Mouse (Mus musculus) spleen, postnatal 14 days (tissue): ENCODE measurements around the gene Rxra.

Experiments
- DNase-seq, 2 experiments: peaks; one replicate each; pipeline ENCODE4 v3.0.0; 2021 to 2022; ENCODE audit warnings: low spot score in 2 of 2

Rxra gene

DNA sequence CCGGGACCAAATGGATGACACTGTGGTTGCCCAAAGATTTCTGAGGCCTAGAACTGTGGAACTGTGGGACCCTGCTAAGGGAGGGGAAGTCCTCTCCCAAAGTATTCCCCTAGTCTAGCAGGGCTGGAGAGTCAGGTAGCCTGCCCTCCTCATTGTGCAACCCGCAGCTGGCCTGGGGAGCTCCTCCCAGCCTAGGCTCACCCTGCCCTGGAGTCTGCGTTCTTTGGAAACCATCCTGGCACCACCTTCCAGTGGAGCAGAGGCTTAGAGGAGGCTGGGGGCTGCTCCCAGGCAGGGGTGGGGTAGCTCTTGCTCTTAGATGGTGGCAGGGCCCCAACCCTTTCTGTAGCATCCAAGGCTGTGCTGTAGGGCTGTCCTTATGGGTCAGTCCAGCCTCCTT, 26.0 kb downstream of the Rxra start:
- DNase-seq = no peak

DNA sequence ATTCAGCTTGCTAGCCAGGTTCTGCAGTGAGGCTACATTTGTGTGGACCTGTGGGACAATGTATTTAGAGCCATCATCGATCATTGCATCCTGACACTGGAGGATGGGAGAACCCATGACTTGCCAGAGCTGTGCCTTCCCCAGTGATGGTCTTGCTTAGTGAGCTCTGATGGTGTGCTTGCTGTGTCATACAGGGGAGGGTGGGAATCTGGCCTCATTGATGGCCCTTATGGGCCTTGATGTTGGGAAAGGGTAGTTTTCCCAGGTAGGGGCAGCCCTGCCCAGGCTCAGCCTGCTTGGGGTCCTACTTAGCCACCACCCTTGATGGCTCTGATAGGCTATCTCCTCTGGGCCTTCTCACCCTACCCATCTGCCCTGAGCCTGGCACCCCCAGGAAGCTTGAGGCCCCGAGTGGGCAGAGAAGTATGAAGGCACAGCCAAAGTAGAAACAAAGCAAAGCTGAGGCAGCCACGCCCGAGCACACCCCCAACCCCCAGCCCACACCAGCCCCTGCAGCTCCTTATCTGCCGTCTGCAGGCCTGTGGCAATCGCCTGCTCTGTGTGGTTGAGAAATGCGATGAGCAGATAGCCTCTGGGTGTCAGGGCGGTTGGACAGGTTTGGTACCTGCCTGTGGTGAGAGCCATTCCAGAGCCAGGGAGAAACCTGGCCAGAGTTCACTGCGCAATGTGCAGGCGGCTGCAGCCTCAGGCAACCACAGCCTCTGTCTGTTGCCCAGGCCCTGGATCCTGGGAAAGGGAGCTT, 26.8 kb downstream of the Rxra start:
- peak in 1 of 2 experiments; percentile 7 for DNase-seq

DNA sequence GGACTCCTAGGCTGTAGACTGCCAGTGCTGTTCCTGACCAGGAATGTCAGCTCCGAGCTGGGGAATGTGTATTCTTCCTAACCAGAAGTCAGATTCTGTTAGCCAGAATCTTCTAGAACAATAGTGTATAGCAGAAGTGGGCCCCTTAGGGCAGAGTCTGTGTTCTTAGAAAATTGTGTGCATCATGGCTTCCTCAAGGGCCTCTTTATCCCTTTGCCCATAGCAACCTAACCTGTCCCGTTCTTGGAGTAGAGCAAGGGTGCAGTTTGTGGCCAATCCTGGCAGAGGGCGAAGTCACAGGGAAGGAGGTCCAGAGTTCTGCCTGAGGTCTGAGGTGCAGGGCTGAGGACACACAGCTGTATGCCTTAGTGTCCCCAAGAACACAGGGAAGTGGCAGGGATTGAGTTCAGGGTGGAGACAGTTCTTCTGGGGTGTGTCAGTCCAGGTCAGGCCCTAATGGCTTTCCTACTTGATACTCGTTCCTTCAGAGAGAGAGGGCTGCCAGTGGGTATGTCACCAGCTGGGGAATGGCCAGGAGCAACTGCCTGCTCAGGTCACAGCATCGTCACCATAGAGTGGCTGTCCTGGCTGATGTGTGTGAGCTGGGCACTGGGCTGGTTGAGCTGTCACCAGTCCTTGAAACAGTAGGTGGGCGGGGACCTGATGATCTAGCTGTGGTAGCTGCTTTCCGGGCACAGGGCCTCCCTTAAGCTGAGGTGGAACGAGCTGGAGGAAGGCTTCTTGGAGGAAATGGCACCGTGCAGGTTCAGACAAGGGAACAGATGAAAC, 27.8 kb downstream of the Rxra start:
- no peak for DNase-seq

DNA sequence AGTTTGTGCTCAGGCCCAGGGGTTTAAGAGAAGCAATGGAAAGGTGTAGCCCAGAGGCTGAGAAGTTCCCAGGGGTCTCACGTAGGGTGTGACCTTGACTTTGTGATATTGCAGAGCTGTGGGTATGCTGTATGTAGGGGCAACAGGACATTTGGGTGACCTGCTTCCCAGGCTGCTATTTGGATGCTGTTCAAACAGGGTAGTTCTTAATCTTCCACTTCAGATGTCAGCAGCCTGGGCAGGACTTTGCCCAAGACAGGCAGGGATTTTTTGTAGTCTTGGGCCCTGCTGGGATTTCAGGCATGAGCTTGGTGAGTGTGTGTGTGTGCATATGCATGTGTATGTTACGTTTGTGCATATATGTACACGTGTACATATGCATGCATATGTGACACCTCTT, 28.4 kb downstream of the Rxra start:
- DNase-seq = no peak

DNA sequence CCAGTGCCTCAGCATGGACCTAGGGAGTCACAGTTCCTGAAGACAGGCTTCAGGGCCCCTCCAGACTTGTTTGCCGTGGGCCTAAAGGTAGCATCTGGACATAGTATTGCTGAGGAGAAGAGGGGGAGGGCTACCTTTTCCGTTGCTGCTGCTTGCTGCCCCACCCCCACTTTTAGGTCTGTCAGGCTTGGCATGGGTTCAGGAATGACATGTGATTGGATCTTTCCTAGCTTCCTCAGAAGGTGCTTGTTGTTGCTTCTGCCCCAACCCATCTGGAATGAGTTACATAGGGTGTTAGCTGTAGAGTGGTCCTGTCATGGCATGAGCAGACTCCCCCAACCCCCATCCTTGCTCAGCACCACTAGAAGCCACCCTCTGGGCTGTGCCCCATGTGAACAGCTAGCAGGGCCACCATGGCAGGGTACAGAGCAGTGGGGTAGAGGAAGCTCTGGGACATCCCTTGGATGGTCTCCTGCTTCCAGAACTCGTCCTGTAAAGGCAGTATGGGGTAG, 34.7 kb downstream of the Rxra start:
- DNase-seq = no peak

DNA sequence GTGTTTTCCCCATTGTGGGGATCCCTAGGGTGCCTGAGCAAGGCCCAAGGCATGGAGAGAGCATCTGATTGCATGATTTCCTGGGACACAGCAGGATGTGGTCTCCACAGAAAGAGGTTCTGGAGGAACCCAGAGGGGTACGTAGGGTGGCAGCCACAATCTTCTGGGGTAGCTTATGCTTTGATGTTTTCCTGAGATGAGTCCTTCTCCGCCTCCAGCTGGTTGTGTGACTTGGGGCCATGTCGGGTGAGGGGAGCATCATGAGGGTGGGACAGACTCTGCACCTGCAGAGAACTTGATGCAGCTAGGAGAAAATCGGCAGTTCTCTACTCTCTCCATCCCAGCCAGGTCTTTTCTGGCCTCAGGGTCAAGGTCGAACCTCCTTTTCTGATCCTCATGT, 36.4 kb downstream of the Rxra start:
- DNase-seq = no peak

DNA sequence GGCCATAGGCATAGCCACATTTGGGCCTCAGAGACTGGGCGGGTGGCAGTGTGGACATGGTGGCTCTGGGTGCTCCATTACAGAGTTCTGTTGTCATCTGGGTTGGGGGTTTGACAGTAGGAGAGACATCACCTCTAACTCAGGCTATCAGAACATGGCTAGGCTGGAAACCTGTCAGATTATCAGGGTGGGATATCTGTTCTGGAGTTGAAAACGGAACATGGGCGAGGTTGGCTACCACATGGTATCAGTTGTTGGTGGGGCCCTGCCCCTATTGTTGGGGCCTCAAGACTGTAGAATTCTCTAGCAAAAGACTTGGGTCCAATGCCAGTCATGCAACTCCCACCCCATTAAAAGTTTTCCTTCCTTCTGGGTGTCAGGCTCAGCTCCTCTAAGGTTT, 37.1 kb downstream of the Rxra start:
- no peak for DNase-seq

DNA sequence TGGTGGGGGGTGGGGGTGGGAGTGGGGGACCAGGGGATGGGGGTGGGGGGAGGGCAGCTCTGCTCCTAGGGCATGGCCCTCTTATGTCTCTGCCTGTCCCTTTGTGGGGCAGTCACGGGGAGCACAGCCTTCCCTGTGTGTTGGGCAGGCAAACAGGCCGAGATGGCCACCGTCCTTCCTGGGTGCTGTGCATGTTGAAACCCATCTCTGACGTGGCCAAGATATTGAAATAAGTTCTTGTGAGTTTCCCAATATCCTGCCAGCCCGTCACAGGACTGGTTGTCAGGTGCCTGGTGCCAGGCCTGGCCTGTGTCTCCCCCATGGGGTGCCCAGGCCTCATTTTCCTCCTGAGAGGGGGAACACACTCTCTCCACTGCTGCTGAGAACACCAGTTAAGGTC, 37.9 kb downstream of the Rxra start:
- DNase-seq = no peak

DNA sequence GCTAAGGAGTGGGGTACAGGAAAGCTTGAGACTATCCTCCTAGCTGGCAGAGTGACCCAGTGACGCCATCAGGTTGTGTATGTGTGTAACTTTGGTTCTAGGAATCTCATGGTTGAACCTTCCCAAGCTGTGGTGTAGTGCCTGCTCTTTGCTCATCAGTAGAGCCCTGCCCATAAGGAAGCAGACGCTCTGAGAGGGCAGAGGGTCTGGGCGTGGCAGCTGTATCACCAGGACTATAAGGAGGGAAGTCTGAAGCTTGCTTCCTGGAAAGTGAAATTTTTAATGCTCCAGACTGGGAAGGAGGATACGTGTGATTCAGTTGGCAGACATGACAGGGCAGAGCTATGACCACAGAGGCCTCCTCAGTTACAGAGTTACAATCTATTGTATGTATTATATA, 39.0 kb downstream of the Rxra start:
- no peak for DNase-seq

DNA sequence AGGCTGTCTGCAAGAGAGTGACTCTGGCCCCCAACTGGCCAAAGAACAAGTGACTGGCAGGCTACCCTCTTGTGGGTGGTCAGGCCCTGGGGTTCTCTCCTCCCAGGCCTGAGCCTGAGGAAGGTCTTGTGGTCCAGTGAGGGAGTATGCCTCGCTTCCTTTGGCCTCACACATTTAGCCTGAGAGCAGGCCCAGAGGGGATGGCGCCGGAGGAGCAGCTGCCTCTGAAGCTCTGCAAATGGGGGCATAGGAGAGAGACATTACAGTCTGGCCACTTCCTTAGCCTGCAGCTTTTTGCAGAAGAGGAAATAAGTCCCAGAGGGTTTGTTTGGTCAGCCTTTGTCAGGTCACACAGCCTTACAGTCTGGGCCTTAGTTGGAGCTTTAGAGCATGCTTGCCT, 40.1 kb downstream of the Rxra start:
- no peak for DNase-seq

DNA sequence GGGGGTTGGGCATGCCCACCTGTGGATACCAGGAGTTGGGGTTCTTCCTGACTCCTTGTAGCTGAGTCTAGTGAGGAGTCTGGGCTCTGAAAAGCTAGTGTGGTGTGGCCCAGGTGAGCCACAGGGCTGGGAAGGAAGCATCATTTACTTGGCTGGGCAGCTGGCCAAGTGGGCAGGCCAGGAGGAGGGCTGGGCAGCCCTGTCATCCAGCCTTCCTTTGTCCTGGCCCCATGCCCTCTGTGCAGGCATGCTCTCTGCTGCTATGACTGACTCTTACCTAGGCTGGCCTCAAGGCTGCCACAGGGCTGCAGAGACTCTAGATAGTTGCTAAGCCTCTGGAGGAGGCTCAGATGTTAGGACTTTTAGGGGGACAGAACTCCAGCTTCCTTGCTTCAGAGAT, 42.0 kb downstream of the Rxra start:
- no peak for DNase-seq

DNA sequence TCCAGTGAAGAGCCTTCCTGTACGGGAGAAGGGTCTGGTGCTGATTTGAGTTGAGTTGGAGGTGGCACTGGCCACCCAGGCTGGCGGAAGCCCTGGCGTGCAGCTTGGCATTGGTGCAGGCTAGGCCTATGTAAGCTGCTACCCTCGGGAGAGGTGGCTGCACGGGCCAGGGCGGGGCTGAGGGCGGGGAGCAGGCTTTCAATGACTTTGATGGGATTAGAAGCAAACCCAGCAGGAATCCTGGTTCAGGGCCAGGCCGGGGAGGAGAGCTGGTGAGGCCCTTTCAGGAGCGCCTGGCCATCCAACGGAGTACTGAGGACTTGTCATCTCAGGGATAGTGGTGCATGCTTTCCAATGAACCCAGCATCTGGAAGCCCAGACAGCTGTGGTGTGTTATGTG, 43.4 kb downstream of the Rxra start:
- DNase-seq = no peak

DNA sequence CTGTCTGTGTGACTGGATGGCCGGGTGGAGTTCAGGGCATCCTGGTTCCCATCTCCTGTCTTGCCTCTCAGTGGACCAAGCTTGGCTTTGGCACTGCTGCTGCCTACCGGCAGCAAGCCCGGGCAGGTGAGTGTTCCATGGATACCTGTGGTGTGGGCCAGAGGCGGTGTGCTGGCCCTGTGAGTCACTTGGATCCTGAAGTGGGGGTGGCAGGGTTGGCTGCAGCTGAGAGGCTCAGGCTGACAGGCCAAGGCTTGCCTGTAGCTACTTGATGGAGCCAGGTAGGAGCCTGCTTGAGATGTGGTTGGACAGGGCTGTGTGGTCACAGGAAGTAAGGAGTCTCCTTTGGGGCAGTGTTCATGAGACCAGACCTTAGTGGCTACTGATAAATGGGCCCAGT, 45.4 kb downstream of the Rxra start:
- no peak for DNase-seq

DNA sequence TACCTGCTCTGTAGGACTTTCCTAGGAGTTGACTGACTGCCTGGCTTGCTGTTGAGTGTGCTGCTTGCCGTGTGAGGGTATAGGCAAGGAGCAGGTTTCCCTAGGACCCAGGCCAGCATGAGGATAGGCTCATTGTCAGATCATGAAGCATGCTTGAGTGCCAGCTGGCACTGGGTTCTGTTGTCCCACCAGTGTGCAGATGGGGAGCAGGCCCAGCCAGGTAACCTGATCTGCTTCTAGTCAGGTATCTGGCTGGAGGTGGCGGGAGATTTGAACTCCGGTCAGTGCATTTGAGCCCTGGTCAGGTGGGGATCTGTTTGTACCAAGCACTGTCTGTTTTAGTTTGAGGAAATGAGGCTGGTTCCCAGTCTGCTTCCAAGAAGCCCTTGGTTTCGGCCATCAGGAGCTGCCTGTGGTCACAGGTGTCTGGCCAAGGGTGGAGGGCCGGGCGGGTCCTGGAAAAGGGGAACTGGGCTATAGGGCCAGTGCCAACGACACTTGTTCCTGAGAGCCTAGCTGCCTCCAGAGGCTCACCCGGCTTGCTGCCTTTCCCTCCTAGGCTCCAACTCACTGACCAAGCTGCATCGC, 48.6 kb downstream of the Rxra start:
- DNase-seq = no peak

DNA sequence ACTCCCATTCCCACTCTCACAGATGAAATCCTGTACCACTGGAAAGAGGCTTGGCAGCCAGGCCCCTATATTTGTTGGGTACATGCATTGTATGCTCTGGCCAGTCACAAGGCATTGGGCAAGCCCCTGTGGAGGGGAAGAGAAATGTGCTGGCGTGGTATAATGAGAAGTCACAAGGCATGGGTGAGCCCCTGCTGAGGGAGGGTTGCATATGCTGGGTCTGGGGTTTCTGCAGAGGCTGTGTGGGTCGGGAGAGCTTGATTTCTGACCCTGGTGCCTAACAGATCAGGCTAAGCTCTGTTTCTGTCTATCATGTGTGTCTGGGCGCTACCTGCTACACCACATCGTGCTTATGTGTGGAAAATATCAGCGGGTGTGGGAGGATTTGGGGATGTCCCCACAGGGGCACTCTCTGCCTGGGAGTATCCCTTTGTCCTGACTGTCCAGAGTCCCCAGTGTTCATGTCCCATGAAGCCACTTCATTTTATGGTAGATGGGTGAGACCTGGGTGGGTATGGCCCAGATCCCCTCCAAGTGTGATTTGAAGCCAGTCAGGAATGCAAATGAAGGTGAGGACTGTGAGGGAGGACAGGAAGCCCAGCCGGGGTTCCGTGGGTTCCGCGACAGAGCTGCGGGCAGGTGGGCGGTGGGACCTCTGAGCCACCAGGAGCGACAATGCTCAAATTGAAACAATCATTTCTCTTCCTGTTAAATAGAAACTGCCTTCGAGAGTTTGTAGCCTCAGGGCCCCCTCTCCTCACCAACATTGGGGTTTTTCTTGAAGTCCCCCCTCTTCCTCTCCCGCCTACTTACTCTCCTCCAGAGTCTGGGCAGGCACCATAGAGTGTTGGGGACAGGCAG, 52.0 kb downstream of the Rxra start:
- DNase-seq = no peak

DNA sequence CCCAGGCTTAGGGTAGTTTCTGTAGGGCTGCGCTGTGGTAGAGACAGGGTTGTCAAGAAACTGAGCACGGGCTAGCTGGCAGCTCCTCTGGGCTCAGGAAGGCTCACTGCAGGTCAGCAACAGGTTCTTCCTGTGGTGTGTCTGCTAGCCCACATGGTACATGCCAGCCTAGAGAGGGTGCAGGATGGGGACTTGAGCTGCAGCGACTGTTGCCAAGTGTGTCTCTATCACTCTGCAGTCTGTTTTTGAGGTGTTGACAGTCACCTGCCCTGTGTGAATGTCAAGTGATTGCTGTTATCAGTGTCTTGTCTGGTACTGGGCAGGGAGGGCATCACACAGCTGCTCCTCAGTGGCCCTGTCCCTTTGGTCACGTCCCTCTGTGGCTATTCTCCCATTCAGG, 52.8 kb downstream of the Rxra start:
- no peak for DNase-seq

DNA sequence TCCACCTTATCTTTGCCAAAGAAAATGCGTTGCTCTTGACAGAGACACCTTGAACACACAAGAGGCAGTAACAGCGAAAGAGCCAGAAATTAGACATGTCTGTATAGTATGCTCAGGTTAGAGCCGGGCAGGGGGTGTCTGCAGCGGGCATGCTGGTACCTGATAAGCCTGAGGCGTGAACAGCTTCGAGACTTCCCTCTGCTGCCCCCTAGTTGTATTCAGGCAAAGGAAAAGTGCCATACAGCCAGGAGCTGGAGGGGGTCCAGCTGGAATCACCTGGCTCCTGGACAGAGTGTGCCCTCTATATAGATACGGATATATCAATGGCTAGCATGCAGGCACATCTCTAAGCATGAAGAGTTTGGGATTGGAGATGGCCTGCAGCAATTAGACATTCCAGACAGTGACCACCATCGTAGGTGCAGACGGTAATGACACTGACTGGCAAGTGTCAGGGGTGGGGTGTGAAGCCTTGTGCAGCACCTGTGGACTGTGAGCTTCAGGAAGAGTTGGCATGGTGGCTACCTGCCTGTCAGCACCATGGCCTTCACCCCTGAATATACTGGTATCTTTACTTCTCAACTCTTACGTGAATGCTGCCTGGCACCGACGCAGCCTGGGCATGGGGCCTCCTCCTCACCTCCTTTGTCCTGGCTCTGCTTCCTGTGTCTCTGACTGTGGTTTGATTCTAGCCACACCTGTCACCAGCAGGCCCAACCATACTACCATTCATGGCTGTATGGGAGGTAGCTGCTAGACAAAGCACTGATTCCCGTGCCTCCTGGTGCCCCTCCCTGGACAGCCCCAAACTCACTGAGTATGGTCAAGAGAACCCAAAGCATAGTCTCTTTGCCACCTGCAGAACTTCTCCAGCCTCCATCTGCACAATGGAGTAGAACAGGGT, 54.0 kb downstream of the Rxra start:
- no peak for DNase-seq

DNA sequence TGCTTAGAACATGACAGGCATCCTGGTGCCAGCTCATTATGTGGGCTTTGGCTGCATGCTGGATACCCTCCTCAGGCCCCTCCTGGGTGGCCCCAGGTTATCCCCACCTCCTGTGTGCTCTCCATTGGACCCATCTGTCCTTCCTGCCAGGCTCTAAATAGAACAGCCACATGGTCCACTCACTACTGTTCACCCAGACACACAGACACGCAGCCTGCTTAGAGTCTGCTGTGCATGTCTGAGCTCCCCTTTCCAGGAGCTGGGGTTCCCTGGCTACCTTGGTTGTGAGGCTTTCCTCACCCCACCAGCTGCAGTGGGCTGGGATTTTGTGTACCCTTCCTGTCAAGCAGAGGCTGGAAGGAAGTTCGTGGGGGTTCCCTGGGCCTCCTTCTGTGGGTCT, 56.8 kb downstream of the Rxra start:
- no peak for DNase-seq

DNA sequence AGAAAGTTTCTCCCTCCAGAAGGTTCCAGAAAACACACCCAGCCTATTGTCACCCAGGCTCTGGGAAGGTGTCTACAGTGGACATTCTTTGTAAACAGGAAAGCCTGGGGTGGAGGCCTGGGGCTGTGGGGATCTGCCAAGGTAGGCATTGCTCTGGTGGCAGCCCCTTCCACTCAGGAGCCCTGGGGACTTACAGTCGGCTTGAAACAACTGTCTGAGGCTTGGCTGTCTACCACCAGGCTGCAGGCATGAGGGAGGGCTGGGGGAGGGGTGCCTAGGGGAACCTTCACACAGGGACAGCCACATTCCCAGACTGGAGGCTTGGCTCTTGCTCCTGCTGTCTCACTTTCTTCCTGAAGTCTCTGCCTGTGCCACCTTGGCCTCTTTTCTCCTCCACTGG, 58.1 kb downstream of the Rxra start:
- DNase-seq = no peak

DNA sequence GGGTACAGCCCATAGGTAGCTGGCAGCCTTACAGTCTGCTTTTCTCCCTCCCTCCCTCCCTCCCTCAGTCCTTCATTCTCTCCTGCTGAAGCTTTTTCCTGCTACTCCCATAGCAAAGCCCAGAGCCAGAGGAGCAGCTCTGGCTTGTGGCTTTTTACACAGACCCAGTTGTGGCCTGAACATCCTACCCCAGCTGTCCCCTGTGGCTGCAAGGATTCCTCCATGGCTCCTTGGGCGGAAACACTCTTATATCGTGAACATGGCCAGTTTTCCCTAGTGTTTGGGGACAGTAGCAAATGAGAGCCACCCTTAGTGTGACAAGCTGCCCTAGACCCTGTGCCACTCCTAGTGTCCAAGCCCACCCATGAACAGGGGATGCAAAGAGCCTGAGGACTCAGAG, 58.6 kb downstream of the Rxra start:
- no peak for DNase-seq

DNA sequence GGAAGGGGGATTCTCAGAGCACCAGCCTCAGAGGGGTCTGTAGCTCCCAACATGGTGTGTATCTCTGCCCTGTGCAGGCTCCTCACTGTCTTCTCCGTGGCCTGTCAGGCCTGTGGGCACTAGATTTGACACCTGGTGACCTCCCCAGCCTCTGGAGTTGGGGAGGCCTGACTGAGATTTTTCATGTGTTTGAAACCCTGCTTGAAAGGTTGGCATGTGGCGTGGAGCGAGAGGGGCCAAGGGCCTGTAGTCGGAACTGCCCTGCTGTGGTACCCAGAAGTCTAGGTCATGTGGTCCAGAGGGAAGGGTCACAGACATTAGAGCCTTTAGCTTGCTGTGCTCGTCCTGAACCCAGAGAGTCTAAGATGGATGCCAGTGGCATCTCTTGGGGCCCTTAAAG, 60.6 kb downstream of the Rxra start:
- DNase-seq = no peak
